Mouse (Mus musculus): ENCODE data around the gene Cdc14a. TPM values are rescaled to one million over a fixed set of nuclear protein-coding genes. Genes with fewer than 3 reads are reported as not detected.
"Not testable (repeated sequence)": the region's sequence is repeated elsewhere in the genome, so short reads cannot be mapped to it uniquely, and the experiment has no call there.

The Cdc14a gene
- polyA plus RNA-seq, 1 experiment from 2014 or later, result 2.1 TPM

DNA sequence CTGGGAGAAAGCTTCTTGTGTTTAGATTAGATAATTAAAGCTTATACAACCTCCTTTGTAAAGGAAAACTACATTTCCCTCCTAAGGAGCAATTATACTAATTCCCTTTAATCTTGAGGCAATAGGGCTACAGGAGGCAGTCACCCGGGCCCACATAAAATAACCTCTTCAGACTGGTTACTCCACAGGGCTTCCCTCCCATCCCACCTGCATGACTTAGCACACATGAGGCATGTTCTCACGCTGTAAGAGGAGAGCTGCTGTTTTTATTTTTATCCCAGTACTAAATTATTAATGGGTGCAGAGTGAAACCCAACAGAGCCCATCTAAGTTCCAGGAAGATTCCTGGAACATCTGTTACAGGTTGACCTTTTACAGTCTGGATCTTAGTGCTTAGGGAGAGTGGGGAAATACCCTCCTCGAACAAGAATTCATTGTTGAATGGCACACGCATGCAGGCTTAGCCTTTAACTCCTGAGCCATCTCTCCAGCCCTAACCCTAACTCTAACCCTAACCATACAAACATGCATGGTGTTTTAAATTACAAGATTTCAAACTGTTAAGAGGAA, 54.9 kb downstream of the Cdc14a start:
- Histone ChIP-seq H3K27ac (no peak overlapping the region), H3K4me1 (replicated peaks) (peaks cover 3% of the 10 kb centered on the region; the same call in 1 of the 2 replicates), H3K9ac (no peak overlapping the region), H3K4me3 (replicated peaks) (no peak overlapping the region), H3K36me3 (no peaks in the 10 kb centered on the region), H3K9me3 (replicated peaks) (no peaks in the 10 kb centered on the region), H3K4me2 (no peak overlapping the region), H3K27me3 (no peaks in the 10 kb centered on the region)
- no peak for DNase-seq
- 64% methylated on average over 4 of the region's 4 CpGs for WGBS (ENCODE audit: insufficient replicate concordance)
- no peak for ATAC-seq (ENCODE audit: low read depth)

DNA sequence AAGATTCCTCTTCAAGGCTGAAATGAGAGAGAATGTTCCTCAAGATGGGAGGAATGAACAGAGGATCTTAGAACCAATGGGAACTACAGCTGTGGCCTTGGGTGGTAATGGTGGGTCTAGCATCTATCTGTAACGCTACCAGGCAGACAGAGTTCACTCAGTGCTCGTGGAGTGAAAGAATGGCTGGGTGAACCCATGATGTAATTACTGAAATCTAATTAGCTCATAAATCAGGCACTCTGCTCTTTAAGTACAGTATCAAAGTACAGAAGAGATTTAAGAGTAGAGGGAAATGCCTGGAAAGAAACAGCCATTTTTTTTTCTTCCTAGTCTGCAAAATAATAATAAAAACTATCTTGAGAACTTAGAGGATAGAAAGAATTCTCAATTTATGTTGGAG, 57.7 kb downstream of the Cdc14a start:
- H3K27ac ChIP-seq, result no peak overlapping the region
- no peaks in the 10 kb centered on the region for H3K36me3 ChIP-seq
- H3K9ac ChIP-seq, result no peak overlapping the region
- no peaks in the 10 kb centered on the region for H3K9me3 ChIP-seq (replicated peaks)
- DNase-seq (no peak), ATAC-seq (ENCODE audit: low read depth) (no peak)
- H3K4me3 ChIP-seq (replicated peaks), result no peak overlapping the region
- H3K4me2 ChIP-seq, result no peak overlapping the region
- 80% methylated on average over 2 of the region's 2 CpGs for WGBS (ENCODE audit: insufficient replicate concordance)
- H3K27me3 ChIP-seq, result no peaks in the 10 kb centered on the region
- peaks cover 3% of the 10 kb centered on the region; the same call in 1 of the 2 replicates for H3K4me1 ChIP-seq (replicated peaks)

DNA sequence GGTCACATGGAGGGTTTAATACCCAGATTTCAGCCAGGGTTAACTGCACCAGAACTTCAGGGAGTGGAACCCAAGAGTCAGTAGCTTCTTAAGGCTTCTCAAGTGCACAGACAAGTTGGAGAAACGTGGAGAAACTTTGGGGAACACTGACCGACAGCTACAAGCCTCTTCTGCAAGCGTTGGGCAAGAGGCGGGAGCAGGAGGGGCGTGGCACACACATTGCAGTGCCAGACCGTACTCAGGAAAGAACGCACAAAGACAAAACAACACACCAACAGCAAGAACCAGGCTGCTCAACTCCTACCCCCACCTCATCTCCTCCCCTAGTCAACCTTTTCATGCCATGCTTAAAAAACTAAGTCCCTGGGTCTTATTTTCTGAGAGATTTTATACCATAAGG, 61.9 kb downstream of the Cdc14a start:
- no peak overlapping the region for H3K9ac ChIP-seq
- WGBS (ENCODE audit: insufficient replicate concordance), result 78% methylated on average over 7 of the region's 7 CpGs
- H3K27me3 ChIP-seq, result no peaks in the 10 kb centered on the region
- H3K36me3 ChIP-seq, result no peaks in the 10 kb centered on the region
- no peak overlapping the region for H3K27ac ChIP-seq
- no peak for ATAC-seq (ENCODE audit: low read depth)
- H3K9me3 ChIP-seq (replicated peaks), result no peaks in the 10 kb centered on the region
- no peak overlapping the region for H3K4me3 ChIP-seq (replicated peaks)
- peaks cover 3% of the 10 kb centered on the region; the same call in 1 of the 2 replicates for H3K4me1 ChIP-seq (replicated peaks)
- H3K4me2 ChIP-seq, result no peak overlapping the region
- DNase-seq, result no peak

DNA sequence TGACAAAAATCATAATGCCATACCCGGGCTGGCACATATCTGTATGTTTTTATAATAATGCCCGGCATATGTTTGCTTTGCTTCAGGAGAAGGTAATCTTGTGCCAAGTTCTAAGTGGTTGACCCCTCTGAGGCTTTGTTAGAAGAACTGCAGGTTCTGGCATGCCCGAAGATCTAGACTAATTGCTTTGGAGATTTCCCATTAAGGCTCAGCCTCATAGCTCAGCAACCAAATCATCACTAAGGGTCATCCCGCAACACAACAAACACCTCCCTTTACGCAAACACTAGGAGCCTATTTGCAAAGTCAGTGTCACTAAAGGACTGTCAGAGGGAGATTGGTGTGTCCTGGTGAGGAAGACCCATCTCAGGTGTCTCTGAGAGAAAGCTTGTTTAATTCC, 62.7 kb downstream of the Cdc14a start:
- Histone ChIP-seq H3K36me3 (no peaks in the 10 kb centered on the region), H3K9ac (no peak overlapping the region), H3K27ac (no peak overlapping the region), H3K4me2 (no peak overlapping the region), H3K27me3 (no peaks in the 10 kb centered on the region), H3K4me1 (replicated peaks) (peaks cover 3% of the 10 kb centered on the region; the same call in 1 of the 2 replicates), H3K9me3 (replicated peaks) (no peaks in the 10 kb centered on the region), H3K4me3 (replicated peaks) (no peak overlapping the region)
- DNase-seq (no peak), ATAC-seq (ENCODE audit: low read depth) (no peak)
- 85% methylated on average over 5 of the region's 5 CpGs for WGBS (ENCODE audit: insufficient replicate concordance)

DNA sequence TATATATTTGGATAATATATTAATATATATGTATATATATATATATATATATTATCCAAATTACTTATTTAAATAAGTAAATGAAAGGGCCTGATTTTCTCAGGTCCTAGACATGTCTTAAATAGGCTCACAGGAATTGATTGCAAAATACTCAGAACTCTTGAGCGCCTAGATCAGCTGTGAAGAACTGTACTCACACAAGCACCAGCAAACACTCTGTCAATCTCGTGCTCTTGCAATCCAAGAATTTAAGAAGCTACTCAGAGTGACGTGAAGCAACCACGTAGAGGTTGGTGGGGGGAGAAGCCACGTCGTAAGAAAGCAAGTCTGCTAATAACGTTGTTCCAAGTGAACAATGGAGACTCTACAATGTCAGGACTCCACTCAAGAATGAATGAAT, 66.0 kb downstream of the Cdc14a start:
- H3K27ac ChIP-seq, result no peak overlapping the region
- H3K4me3 ChIP-seq (replicated peaks), result no peak overlapping the region
- H3K4me1 ChIP-seq (replicated peaks), result peaks cover 3% of the 10 kb centered on the region; the same call in 1 of the 2 replicates
- DNase-seq, result no peak
- 70% methylated on average over 7 of the region's 7 CpGs for WGBS (ENCODE audit: insufficient replicate concordance)
- no peaks in the 10 kb centered on the region for H3K27me3 ChIP-seq
- H3K9ac ChIP-seq, result no peak overlapping the region
- no peak for ATAC-seq (ENCODE audit: low read depth)
- no peaks in the 10 kb centered on the region for H3K9me3 ChIP-seq (replicated peaks)
- no peaks in the 10 kb centered on the region for H3K36me3 ChIP-seq
- no peak overlapping the region for H3K4me2 ChIP-seq

DNA sequence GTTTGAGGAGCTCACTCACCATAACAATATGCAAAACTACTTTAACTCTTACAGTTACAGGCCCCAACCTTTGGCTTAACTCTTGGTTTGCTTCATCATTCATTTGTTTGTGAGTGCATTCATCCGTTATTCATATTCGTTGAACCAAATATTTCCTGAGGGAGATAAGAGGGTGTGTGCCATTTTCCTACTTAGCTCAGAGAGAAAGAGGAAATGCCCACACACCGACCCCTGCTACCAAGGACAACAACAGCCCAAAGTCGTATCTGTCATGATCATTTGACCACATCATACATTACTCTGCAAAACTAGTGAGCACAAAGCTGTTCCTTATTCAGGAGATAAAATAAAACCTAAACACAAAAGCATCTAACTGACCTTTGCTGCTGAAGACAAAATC, 66.7 kb downstream of the Cdc14a start:
- Histone ChIP-seq H3K9me3 (replicated peaks) (no peaks in the 10 kb centered on the region), H3K36me3 (no peaks in the 10 kb centered on the region), H3K4me3 (replicated peaks) (no peak overlapping the region), H3K9ac (no peak overlapping the region), H3K27ac (no peak overlapping the region), H3K4me2 (no peak overlapping the region), H3K27me3 (no peaks in the 10 kb centered on the region), H3K4me1 (replicated peaks) (peaks cover 3% of the 10 kb centered on the region; the same call in 1 of the 2 replicates)
- ATAC-seq (ENCODE audit: low read depth), result no peak
- DNase-seq, result no peak
- WGBS (ENCODE audit: insufficient replicate concordance), result 27% methylated on average over 4 of the region's 4 CpGs

DNA sequence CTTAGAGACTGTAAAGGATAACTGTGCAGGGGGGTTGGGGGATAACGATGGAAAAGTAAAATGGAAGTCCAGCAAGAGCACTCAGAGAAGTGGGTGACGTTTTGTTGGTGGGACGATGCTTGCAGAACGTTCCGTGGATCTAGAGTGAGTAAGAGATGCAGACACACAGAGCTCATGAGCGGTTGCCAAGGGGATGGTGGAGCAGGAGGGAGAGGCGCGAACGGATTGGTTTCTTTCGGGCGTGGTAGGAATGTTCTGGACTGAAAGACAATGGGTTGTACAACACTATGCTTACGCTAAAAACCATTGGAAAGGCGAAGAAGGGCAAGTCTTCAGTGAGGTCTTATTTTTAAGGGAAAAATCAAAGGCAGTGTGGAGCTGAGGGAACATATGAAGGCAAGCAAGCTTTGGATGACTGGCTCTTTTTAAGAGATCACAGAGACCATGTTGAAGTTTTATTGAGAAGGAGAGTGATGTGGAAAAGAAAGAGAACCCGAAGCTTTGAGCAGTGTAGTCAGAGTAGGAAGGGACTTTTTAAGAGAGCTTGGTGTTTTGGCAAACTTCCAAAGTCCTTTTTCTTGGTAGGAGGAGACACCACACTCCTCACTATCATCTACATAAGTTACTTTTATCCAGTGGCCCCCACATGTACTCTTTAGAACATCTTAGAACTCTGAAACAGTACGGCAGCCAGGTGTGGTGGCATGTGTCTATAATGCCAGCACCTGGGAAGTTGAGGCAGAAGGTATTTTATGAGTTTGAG, 68.6 kb downstream of the Cdc14a start:
- no peak overlapping the region for H3K4me2 ChIP-seq
- ATAC-seq (ENCODE audit: low read depth), result no peak
- no peak overlapping the region for H3K27ac ChIP-seq
- H3K9me3 ChIP-seq (replicated peaks), result no peaks in the 10 kb centered on the region
- 85% methylated on average over 15 of the region's 15 CpGs for WGBS (ENCODE audit: insufficient replicate concordance)
- no peak for DNase-seq
- no peak overlapping the region for H3K4me3 ChIP-seq (replicated peaks)
- no peaks in the 10 kb centered on the region for H3K36me3 ChIP-seq
- peaks cover 3% of the 10 kb centered on the region; the same call in 1 of the 2 replicates for H3K4me1 ChIP-seq (replicated peaks)
- no peaks in the 10 kb centered on the region for H3K27me3 ChIP-seq
- no peak overlapping the region for H3K9ac ChIP-seq

DNA sequence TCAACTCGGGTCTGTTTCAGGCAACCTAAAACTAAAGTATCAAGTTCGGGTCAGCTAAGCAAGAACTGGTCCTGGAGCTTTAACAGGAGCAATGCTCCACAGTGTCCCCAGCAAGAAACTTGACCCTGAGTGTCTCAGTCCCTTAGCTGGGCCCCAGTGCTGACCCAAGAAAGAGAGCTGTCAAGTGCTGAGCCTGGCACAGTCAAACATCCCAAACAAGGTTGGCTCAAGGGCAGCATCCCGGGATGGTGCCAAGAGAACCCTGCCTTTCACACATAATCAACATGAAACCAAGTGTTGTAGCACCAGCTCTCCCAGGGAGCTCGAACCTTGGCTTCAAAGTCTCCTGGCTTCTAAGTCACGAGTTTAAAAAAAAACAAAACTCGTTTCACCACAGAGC, 71.3 kb downstream of the Cdc14a start:
- H3K4me3 ChIP-seq (replicated peaks), result no peak overlapping the region
- no peak overlapping the region for H3K4me2 ChIP-seq
- ATAC-seq (ENCODE audit: low read depth), result no peak
- H3K36me3 ChIP-seq, result no peaks in the 10 kb centered on the region
- no peaks in the 10 kb centered on the region for H3K27me3 ChIP-seq
- WGBS (ENCODE audit: insufficient replicate concordance), result 75% methylated on average over 6 of the region's 6 CpGs
- peaks cover 3% of the 10 kb centered on the region; the same call in 1 of the 2 replicates for H3K4me1 ChIP-seq (replicated peaks)
- H3K27ac ChIP-seq, result no peak overlapping the region
- no peaks in the 10 kb centered on the region for H3K9me3 ChIP-seq (replicated peaks)
- H3K9ac ChIP-seq, result no peak overlapping the region
- DNase-seq, result no peak

DNA sequence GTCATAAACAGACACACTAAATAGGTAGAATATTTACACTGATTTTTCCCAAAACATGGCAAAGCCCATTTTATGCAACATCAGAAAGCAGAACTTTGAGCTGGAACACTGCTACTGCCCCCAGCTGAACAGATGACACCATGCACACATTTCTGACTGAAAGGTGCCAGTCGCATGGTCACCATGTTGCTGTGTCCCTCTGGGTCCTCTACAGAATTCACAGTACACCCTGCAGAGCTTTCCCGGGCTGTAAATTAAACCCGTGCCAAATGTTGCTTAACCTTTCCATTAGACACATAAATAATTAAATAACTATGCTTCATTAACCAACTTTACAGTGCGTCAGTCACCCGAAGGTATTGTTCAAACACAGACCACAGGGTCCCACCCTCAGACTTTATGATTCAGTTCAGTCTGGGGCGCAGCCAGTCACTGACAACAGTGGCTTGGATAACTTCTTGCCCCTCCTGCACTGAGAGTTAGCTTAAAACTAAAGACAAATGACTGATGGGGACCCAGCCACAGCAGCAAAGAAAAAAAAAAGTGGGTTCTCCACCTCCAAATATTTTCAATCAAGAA, 73.4 kb downstream of the Cdc14a start:
- Histone ChIP-seq H3K4me2 (no peak overlapping the region), H3K27me3 (no peaks in the 10 kb centered on the region), H3K36me3 (no peaks in the 10 kb centered on the region), H3K9me3 (replicated peaks) (no peaks in the 10 kb centered on the region), H3K27ac (no peak overlapping the region), H3K9ac (no peak overlapping the region), H3K4me1 (replicated peaks) (no peaks in the 10 kb centered on the region), H3K4me3 (replicated peaks) (no peak overlapping the region)
- DNase-seq, result no peak
- WGBS (ENCODE audit: insufficient replicate concordance), result 83% methylated on average over 6 of the region's 6 CpGs
- no peak for ATAC-seq (ENCODE audit: low read depth)

DNA sequence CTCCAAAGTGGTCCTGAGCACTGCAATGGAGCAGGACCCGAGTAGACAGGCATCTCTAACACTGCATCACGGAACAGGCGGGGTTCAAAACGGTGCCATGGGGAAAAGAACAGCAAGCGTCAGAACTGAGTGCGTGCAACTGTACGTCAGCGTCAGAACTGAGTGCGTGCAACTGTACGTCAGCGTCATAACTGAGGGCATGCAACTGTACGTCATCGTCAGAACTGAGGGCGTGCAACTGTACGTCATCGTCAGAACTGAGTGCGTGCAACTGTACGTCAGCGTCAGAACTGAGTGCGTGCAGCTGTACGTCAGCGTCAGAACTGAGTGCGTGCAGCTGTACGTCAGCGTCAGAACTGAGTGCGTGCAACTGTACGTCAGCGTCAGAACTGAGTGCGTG, 76.3 kb downstream of the Cdc14a start:
- not testable (repeated sequence) for H3K4me2 ChIP-seq; DNase-seq; H3K4me1 ChIP-seq (replicated peaks); H3K27ac ChIP-seq; H3K9me3 ChIP-seq (replicated peaks); H3K36me3 ChIP-seq; H3K9ac ChIP-seq; ATAC-seq (ENCODE audit: low read depth); H3K4me3 ChIP-seq (replicated peaks); H3K27me3 ChIP-seq
- 93% methylated on average over 29 of the region's 29 CpGs for WGBS (ENCODE audit: insufficient replicate concordance)

DNA sequence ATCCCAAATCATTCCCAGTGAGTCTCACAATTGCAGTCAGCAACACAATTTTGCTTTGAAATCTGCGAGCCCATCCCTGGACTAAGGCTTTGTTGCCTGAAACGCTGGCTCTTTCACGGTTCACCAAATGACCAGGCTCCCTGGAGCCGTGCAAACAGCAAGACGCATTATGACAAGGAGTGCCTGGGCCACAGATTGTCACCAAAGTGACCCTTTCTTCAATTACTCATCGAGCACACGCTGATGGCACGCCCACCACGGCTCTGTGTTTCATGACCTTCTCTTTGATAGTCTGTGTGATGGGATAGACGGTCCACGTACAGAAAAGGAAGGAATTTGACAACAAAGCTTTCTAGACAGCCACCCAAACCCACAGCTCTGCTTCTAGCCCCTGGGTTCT, 78.6 kb downstream of the Cdc14a start:
- peaks cover 3% of the 10 kb centered on the region for H3K4me1 ChIP-seq (replicated peaks)
- no peaks in the 10 kb centered on the region for H3K27me3 ChIP-seq
- H3K4me2 ChIP-seq, result no peak overlapping the region
- no peak overlapping the region for H3K4me3 ChIP-seq (replicated peaks)
- no peaks in the 10 kb centered on the region for H3K9me3 ChIP-seq (replicated peaks)
- H3K9ac ChIP-seq, result no peak overlapping the region
- DNase-seq (no peak), ATAC-seq (ENCODE audit: low read depth) (no peak)
- 87% methylated on average over 11 of the region's 11 CpGs for WGBS (ENCODE audit: insufficient replicate concordance)
- no peaks in the 10 kb centered on the region for H3K36me3 ChIP-seq
- no peak overlapping the region for H3K27ac ChIP-seq
